Mouse (Mus musculus): ENCODE measurements around the gene Pip5kl1. TPM values are rescaled to one million over a fixed set of nuclear protein-coding genes. Genes with fewer than 3 reads are reported as not detected.

The Pip5kl1 gene
- total and polyA plus RNA-seq, 2 experiments from 2014 or later, result 15.1 to 19.1 TPM

DNA sequence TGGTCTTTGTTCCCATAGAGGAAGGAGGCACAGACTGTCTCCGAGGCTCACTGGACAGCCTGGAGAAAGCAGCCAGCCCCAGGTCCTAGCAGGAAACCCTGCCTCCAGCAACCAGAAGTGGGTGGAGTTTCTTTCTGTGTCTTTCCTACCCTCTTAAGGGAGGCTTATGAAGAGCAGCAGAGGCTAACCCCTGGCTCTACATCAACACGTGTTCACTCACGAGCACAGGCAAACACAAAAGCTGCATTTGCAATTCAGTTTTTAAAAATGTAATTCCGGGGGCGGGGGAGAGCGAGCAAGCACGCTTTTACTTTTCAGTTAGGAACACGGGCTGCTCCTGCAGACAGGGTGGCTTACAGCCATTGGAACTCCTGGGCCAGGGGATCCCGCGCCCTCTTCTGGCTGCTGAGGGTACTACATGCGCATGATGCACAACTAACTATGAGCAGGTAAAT lies 28.0 kb downstream of the Pip5kl1 start:
- Histone ChIP-seq H3K4me1 (ENCODE audit: insufficient read depth, low read length) (no peaks in the 10 kb centered on the region; the same call in 1 of the 2 replicates), H3K27ac (0 out of 2 replicates have a peak overlapping the region, but pooled peaks have one; percentile 20), H3K4me2 (ENCODE audit: low read depth, low read length) (peak overlapping the region; percentile 54), H3K9ac (replicated peaks; ENCODE audit: low read length) (no peak overlapping the region; the same call in 1 of the 2 replicates), H3K9me3 (ENCODE audit: low read length) (no peaks in the 10 kb centered on the region), H3K27me3 (ENCODE audit: insufficient read depth, low read length) (no peaks in the 10 kb centered on the region), H3K4me3 (ENCODE audit: low read length) (peak overlapping the region; percentile 21), H3K36me3 (ENCODE audit: insufficient read depth, low read length) (no peaks in the 10 kb centered on the region)
- WGBS, result under 1% methylated on average over 11 of the region's 11 CpGs
- DNase-seq (ENCODE audit: low spot score) (peak; percentile 85), ATAC-seq (0 out of 2 replicates have a peak, but pooled peaks have one; percentile 34)
- TF ChIP-seq CTCF (IDR thresholded peaks at IDR 0.05; ENCODE audit: low read depth), result peak; percentile 95

DNA sequence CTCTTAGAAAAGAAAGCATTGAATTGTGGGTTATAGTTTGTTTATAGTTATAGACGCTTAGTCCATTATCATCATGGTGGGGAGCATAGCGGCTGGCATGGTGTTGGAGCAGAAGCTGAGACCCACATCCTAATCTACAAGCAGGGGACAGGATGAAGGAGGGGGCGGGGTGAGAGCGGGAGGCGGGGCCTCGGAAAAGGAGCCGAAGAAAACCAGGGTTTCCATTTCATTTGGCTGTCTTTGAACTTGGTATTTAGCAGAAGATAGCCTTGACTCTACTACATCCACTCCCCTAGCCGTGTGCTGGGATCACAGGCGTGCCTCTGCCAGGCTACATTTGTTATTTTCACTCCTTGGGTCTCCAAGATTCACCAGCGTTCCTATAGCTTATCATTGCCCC lies 30.0 kb downstream of the Pip5kl1 start:
- Histone ChIP-seq H3K9me3 (ENCODE audit: low read length) (no peaks in the 10 kb centered on the region), H3K4me2 (ENCODE audit: low read depth, low read length) (no peak overlapping the region), H3K27ac (no peak overlapping the region), H3K9ac (replicated peaks; ENCODE audit: low read length) (no peak overlapping the region), H3K36me3 (ENCODE audit: insufficient read depth, low read length) (no peaks in the 10 kb centered on the region), H3K4me1 (ENCODE audit: insufficient read depth, low read length) (peaks cover 5% of the 10 kb centered on the region; the same call in 1 of the 2 replicates), H3K27me3 (ENCODE audit: insufficient read depth, low read length) (no peaks in the 10 kb centered on the region), H3K4me3 (ENCODE audit: low read length) (no peak overlapping the region)
- DNase-seq (ENCODE audit: low spot score) (no peak), ATAC-seq (no peak)
- WGBS, result 47% methylated on average over 10 of the region's 10 CpGs
- no peak for TF ChIP-seq CTCF (IDR thresholded peaks at IDR 0.05; ENCODE audit: low read depth)

DNA sequence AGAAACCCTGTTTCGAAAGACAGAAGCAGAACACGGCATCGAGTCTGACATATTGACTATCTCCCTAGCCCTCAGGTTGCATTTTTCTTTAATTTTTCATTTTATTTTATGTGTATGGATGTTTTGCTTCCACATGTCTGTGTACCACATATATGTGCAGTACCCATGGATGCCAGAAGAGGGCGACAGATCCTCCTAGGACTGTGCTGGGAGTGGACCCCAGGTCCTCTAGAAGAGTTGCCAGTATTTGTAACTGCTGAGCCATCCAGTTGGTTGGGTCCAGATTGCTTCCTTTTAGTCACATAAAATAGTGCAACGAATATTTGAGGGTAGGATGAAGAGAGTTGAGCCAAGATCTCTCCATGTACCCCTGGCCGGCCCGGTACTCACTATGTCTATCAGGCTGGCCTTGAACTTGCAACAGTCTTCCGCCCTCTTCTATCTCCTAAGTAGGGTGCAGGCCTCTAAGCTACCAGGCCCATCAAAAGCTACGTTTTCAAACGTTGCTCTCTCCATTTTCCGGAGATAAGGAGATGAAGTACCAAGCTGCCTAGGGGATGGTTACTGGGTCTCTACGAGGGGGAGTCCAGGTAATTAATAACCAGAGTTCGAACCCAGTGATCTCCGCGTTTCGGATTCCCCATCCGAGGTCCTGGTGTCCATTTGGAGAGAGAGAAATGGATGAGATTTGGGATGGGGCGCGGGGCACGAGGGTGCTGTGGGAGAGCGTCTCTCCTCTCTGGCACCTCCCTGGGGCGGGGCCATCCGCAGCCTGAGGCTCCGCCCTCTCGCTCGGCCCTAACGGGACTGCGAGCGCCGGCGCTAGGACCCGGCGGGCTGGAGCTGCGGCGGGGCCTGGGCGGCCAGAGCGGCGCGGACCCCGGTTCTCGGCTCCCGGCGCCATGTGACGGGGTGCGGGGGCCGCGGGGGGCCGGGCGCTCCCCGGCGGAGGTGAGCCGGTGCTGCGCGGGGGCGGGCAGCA lies 31.9 kb downstream of the Pip5kl1 start:
- H3K27ac ChIP-seq, result no peak overlapping the region
- peak; percentile 91 for DNase-seq (ENCODE audit: low spot score)
- no peaks in the 10 kb centered on the region for H3K27me3 ChIP-seq (ENCODE audit: insufficient read depth, low read length)
- H3K4me2 ChIP-seq (ENCODE audit: low read depth, low read length), result peak overlapping the region; percentile 64
- peak overlapping the region; percentile 61 for H3K4me3 ChIP-seq (ENCODE audit: low read length)
- no peaks in the 10 kb centered on the region for H3K9me3 ChIP-seq (ENCODE audit: low read length)
- H3K4me1 ChIP-seq (ENCODE audit: insufficient read depth, low read length), result peaks cover 5% of the 10 kb centered on the region; the same call in 1 of the 2 replicates
- H3K36me3 ChIP-seq (ENCODE audit: insufficient read depth, low read length), result no peaks in the 10 kb centered on the region
- 13% methylated on average over 45 of the region's 55 CpGs for WGBS
- ATAC-seq, result peak; percentile 84
- peak overlapping the region; percentile 66 for H3K9ac ChIP-seq (replicated peaks; ENCODE audit: low read length)
- TF ChIP-seq CTCF (IDR thresholded peaks at IDR 0.05; ENCODE audit: low read depth), result peak; percentile 78

DNA sequence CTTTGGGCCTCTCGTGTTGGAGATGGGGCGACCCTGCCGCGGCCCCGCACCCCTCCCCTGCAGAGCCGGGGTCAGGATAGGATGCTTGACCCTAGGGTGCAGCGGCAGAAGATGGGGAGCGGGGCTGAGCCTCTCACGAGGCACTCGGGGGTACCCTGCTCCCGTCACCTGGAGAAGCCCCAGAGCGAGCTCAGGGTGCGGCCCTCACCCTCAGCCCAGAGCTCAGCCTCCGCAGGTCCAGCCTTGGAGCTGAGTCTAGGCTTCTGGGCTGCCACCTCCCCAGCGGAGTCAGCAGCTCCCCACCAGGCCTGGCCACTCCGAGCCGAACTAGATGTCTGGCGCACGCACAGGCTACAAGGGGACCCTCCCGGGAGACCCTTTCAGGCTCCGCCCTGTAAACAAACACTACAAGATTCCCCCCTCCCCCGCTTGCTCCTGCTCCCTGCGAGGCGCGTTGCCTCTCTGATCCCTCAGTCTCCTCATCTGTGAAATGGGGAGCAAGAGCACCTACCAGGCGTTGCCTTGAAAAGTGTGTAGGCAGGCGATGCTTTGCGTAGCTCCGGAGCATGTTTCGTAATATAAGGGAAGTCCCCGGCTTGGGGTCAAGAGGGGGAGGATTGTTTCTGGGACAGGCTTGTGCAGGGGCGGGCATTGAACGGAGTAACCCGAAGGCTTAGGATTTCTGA lies 32.8 kb downstream of the Pip5kl1 start:
- H3K9ac ChIP-seq (replicated peaks; ENCODE audit: low read length), result peak overlapping the region; percentile 66
- peaks cover 3% of the 10 kb centered on the region; the same call in 1 of the 2 replicates for H3K36me3 ChIP-seq (ENCODE audit: insufficient read depth, low read length)
- TF ChIP-seq CTCF (IDR thresholded peaks at IDR 0.05; ENCODE audit: low read depth), result no peak
- H3K4me1 ChIP-seq (ENCODE audit: insufficient read depth, low read length), result peaks cover 5% of the 10 kb centered on the region; the same call in 1 of the 2 replicates
- 6% methylated on average over 34 of the region's 34 CpGs for WGBS
- DNase-seq (ENCODE audit: low spot score) (peak; percentile 58), ATAC-seq (peak; percentile 25)
- H3K9me3 ChIP-seq (ENCODE audit: low read length), result no peaks in the 10 kb centered on the region
- no peaks in the 10 kb centered on the region for H3K27me3 ChIP-seq (ENCODE audit: insufficient read depth, low read length)
- peak overlapping the region; percentile 64 for H3K4me2 ChIP-seq (ENCODE audit: low read depth, low read length)
- H3K27ac ChIP-seq, result no peak overlapping the region
- peak overlapping the region; percentile 61 for H3K4me3 ChIP-seq (ENCODE audit: low read length)

DNA sequence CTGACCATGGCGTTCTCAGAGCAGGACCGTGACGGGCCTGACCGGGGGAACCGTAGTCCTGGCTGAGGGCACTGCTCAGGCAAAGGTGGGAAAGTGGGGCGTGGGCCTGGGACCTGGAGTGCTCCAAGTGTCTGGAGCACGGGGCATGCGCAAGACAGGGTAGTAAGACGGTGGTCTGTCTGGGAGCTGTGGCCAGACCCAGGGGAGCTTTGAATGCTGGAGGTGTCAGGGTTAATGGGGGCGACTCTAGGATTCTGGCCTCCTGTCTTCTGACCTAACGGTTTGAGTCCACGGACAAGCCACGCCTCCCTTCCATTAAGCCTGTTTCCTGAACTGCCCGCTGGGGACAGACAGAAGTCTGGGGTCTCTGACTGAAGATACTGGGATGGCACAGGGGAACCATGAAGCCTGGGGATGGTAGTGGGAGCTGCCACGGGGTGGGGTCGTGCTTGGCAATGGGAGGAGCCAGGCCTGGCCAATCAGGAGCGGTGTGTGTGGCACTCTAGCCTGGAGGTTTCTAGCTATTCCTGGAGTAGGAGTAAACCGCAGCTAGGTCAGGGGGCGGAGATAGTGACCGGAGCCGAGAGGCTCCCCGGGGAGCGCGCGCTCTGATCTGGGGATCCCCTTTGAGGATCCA lies 33.7 kb downstream of the Pip5kl1 start:
- H3K27ac ChIP-seq, result no peak overlapping the region
- 13% methylated on average over 25 of the region's 25 CpGs for WGBS
- no peaks in the 10 kb centered on the region for H3K9me3 ChIP-seq (ENCODE audit: low read length)
- ATAC-seq (peak; percentile 62), DNase-seq (ENCODE audit: low spot score) (peak; percentile 59)
- H3K4me2 ChIP-seq (ENCODE audit: low read depth, low read length), result peak overlapping the region; percentile 64
- H3K9ac ChIP-seq (replicated peaks; ENCODE audit: low read length), result no peak overlapping the region
- H3K4me3 ChIP-seq (ENCODE audit: low read length), result peak overlapping the region; percentile 61
- peak; percentile 26 for TF ChIP-seq CTCF (IDR thresholded peaks at IDR 0.05; ENCODE audit: low read depth)
- peaks cover 3% of the 10 kb centered on the region; the same call in 1 of the 2 replicates for H3K36me3 ChIP-seq (ENCODE audit: insufficient read depth, low read length)
- no peaks in the 10 kb centered on the region for H3K27me3 ChIP-seq (ENCODE audit: insufficient read depth, low read length)
- H3K4me1 ChIP-seq (ENCODE audit: insufficient read depth, low read length), result 0 out of 2 replicates have a peak, but pooled peaks cover 5% of the 10 kb centered on the region

Measured in hindbrain, postnatal 0 days (tissue).